Mouse (Mus musculus): ENCODE results near the gene Zfp446.
"Not testable (repeated sequence)": the region's sequence is repeated elsewhere in the genome, so short reads cannot be mapped to it uniquely, and the experiment has no call there.

Zfp446 gene

GRCm38 (mm10) chr7:12977682-12978389 is at the start of gene Zfp446:
TSS of gene Zfp446 (plus strand) at chr7:12977848.
- peak; percentile 99 for DNase-seq

GRCm38 (mm10) chr7:12933615-12934140 is 44.0 kb upstream of the Zfp446 start:
- DNase-seq = no peak

GRCm38 (mm10) chr7:12934808-12935207 is 42.8 kb upstream of the Zfp446 start:
- DNase-seq = no peak

GRCm38 (mm10) chr7:12937254-12937803 is 40.3 kb upstream of the Zfp446 start:
- not testable (repeated sequence) for DNase-seq

GRCm38 (mm10) chr7:12940599-12940998 is 37.0 kb upstream of the Zfp446 start:
- no peak for DNase-seq

- DNase-seq = peak; percentile 53
Observed at GRCm38 (mm10) chr7:12943488-12943887, 34.2 kb upstream of the Zfp446 start.

- peak; percentile 97 for DNase-seq
Observed at GRCm38 (mm10) chr7:12949032-12949871, 28.4 kb upstream of the Zfp446 start.

GRCm38 (mm10) chr7:12949872-12950229 is 27.8 kb upstream of the Zfp446 start:
- no peak for DNase-seq

- no peak for DNase-seq
Observed at GRCm38 (mm10) chr7:12954896-12955295, 22.8 kb upstream of the Zfp446 start.

- no peak for DNase-seq
Observed at GRCm38 (mm10) chr7:12957511-12957910, 20.1 kb upstream of the Zfp446 start.

- DNase-seq = no peak
Observed at GRCm38 (mm10) chr7:12958948-12959347, 18.7 kb upstream of the Zfp446 start.

GRCm38 (mm10) chr7:12959718-12960117 is 17.9 kb upstream of the Zfp446 start:
- no peak for DNase-seq

- peak; percentile 75 for DNase-seq
Observed at GRCm38 (mm10) chr7:12961511-12962141, 16.0 kb upstream of the Zfp446 start.

GRCm38 (mm10) chr7:12965678-12966091 is 12.0 kb upstream of the Zfp446 start, which contains the start of gene Zfp324:
TSS of gene Zfp324 (plus strand) at chr7:12965838.
- DNase-seq = peak; percentile 96

GRCm38 (mm10) chr7:12966104-12966845 is 11.4 kb upstream of the Zfp446 start:
- peak; percentile 64 for DNase-seq

- DNase-seq = no peak
Observed at GRCm38 (mm10) chr7:12970906-12971305, 6.7 kb upstream of the Zfp446 start.

GRCm38 (mm10) chr7:12978931-12979722 is 1.5 kb downstream of the Zfp446 start:
- peak; percentile 3 for DNase-seq

GRCm38 (mm10) chr7:12979776-12980175 is 2.1 kb downstream of the Zfp446 start:
- DNase-seq = peak; percentile 50

- no peak for DNase-seq
Observed at GRCm38 (mm10) chr7:12980291-12980690, 2.6 kb downstream of the Zfp446 start.

- no peak for DNase-seq
Observed at GRCm38 (mm10) chr7:12985724-12986123, 8.1 kb downstream of the Zfp446 start.

GRCm38 (mm10) chr7:12986906-12987305 is 9.3 kb downstream of the Zfp446 start:
- no peak for DNase-seq
